Mouse (Mus musculus) splenic B cell, adult 2 months (primary cell): ENCODE measurements around the gene Ptpn3.
"Not testable (repeated sequence)": the region's sequence is repeated elsewhere in the genome, so short reads cannot be mapped to it uniquely, and the experiment has no call there.

ENCODE experiments used
- DNase-seq: peaks from one replicate; pipeline ENCODE4 v3.0.0-alpha.2; 2011; ENCODE audit warnings: low read depth, low spot score
- H3K27me3 ChIP-seq: 2 replicates; pipeline ENCODE4 v1.6.1; 2012; ENCODE audit warnings: mild to moderate bottlenecking, low read length, moderate library complexity, mixed read lengths; ENCODE audit not compliant: control insufficient read depth, poor library complexity, insufficient read depth, severe bottlenecking
- H3K36me3 ChIP-seq: 2 replicates; pipeline ENCODE4 v1.6.1; 2012; ENCODE audit warnings: mild to moderate bottlenecking, low read length, moderate library complexity, mixed read lengths; ENCODE audit not compliant: control insufficient read depth, poor library complexity, insufficient read depth, severe bottlenecking

Ptpn3 gene

DNA sequence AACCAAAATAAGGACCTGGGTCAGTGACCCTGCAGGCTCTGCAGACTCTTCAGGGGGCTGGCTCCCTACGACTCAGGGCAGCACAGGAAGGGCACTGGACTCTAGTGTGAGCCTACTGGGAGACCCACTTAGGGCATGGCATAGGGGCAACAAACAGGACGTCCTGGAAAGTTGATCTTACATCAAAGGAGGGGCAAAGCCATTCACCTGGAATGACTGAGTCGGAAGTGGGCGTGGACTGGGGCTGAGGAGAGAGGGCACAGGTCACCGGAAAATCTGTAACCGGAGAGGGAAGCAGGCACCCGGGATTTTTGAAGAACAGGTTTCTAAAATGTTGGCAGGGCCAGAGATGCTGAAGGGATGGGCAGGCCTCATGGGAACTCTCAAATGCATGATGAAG lies 99.5 kb downstream of the Ptpn3 start:
- Histone ChIP-seq H3K27me3 (no peaks in the 10 kb centered on the region), H3K36me3 (no peaks in the 10 kb centered on the region)
- no peak for DNase-seq

DNA sequence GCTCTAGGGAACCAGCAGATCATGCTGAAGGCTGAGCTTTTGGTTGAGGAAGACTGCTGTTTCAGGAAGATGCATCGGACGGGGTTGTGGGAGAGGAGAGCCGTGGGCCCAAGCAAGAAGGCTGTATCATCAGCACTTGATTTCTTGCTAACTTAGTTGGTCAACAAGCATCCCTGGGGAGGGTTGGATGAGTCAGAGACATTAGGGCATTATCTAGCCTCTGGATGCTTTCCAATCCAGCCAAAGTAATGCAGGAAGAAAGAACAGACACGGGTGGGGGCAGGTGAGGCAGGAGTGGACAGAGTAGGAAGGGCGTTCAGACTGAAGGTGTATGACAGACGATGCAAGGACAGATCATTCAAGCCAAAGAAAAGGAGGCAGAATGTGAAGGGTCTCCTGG lies 101.0 kb downstream of the Ptpn3 start:
- Histone ChIP-seq H3K36me3 (no peaks in the 10 kb centered on the region), H3K27me3 (no peaks in the 10 kb centered on the region)
- DNase-seq = no peak

DNA sequence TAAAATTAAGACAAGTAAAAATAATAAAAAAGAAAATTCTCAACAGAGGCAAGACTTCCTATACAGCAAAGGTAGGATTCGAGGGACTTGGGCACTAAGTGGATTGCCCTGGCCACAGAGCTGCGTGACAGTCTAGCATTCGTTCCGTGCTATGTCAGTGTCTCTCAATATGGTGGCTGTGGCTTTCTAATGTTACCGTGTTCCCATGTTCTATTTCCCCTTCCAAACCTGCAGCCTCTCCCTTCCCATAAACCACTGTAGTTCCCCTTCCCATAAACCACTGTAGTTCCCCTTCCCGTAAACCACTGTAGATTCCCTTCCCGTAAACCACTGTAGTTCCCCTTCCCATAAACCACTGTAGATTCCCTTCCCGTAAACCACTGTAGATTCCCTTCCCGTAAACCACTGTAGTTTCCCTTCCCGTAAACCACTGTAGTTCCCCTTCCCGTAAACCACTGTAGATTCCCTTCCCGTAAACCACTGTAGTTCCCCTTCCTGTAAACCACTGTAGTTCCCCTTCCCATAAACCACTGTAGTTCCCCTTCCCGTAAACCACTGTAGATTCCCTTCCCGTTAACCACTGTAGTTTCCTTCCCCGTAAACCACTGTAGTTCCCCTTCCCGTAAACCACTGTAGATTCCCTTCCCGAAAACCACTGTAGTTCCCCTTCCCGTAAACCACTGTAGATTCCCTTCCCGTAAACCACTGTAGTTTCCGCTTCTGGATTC lies 102.8 kb downstream of the Ptpn3 start:
- not testable (repeated sequence) for H3K27me3 ChIP-seq, DNase-seq, H3K36me3 ChIP-seq

DNA sequence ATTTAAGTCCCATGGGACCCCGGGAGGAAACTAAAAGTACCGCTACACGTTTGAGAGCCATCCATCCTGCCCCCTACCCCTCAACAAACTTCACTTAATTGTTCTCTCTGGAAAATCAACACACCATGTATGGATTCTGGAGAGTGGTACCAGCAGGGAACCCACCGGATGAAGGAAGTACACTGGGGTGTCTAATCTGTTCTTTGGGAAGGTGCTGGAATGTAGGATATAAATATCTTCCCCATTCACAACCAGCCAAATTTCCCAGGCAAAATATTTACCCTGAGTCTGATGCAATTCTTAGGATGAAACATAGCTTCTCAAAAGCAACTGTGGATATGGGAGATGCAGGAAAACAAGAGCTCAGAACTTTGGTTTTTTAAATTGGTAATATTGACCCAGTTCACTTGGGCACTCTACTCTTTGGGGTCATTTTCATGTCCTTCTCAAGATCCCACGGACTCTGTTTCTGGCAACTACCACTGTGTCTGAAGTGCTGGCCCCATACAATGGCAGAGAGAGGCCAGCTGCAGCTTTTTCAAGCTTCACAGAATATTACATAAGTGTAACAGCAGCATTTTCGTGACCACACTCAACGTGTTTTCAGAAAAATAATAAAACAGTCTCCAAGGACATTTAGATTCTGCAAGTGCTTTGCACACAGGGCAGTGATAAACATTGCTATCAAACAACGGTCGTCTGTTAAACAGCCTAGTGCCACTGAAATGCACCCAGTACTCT lies 109.9 kb downstream of the Ptpn3 start:
- Histone ChIP-seq H3K36me3 (no peaks in the 10 kb centered on the region), H3K27me3 (no peaks in the 10 kb centered on the region)
- DNase-seq = no peak

DNA sequence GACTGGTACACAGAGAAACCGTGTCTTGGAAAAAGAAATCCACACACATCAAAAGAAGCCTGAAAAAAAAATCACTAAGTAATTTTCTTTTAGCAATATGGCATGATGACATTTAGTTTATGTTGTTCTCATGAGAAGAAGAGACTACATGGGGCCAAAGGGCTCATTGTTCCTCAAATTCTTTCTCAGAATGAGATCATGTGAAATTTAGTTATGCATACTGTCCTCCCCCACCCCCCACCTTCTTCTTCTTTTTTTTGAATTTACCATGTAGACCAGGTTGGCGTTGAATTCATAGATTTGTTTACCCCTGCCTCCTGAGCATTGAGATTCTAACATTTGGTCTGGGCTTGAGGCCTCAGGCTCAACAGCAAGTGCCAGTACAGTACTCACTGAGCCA lies 111.8 kb downstream of the Ptpn3 start:
- Histone ChIP-seq H3K36me3 (no peaks in the 10 kb centered on the region), H3K27me3 (no peaks in the 10 kb centered on the region)
- peak; percentile 22 for DNase-seq

DNA sequence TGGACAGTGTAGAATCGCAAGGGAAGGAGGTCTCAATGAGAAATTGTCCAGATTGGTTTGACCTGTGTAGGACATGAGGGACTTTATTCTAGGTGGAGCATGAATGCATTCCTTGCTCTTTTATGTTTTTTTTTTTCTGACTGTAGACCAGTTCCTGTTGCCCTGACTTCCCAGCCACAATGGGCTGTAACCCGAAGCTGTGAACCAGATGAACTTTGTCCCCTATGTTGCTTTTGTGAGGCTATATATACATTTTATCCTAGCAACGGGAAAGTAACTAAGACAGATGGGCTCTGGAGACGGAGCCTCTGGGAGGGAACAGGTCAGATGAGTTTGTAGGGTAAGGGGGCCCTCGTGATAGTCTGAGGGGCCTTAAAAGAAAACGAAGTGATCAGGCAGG lies 115.6 kb downstream of the Ptpn3 start:
- no peak for DNase-seq
- H3K36me3 ChIP-seq = no peaks in the 10 kb centered on the region
- H3K27me3 ChIP-seq = no peaks in the 10 kb centered on the region

DNA sequence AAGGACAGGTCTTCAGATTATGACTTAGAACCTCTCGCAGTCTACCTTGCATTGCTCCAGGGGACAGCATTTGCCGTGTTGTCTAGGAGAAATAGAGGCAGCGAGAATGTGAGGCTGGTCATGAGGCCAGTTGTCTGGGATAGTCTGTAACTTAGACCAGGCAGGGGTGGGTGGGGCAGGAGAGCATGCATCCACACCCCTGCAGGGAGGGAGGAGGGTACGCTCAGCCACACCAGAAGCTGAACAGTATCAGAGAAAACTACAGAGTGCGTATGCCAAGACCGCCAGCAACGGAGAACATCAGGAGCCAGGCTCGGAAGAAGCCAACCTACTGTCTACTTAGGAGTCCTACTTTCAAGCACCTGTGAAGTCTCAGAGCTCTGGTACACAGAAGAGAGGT lies 116.2 kb downstream of the Ptpn3 start:
- DNase-seq = no peak
- no peaks in the 10 kb centered on the region for H3K27me3 ChIP-seq
- H3K36me3 ChIP-seq = no peaks in the 10 kb centered on the region

DNA sequence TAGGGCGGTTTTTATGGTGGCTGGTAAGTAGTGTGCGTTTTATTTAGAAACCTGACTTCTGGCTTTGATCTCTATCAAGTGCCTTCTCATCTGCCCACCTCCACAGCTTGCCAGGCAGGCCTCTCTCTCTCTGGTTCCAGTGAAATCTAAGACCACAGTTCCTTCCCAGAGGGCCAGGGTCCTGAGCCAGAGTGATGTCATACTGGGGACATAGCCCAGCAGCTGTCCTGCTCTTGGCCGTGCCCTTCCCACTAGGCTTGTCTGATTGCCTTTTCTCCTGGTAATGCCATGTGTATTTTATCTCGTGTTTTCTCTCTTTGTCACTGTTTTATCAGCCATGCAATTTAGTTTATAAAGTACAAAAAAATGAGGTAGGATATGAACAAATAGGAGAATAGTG lies 118.1 kb downstream of the Ptpn3 start:
- H3K27me3 ChIP-seq = no peaks in the 10 kb centered on the region
- DNase-seq = no peak
- no peaks in the 10 kb centered on the region for H3K36me3 ChIP-seq

DNA sequence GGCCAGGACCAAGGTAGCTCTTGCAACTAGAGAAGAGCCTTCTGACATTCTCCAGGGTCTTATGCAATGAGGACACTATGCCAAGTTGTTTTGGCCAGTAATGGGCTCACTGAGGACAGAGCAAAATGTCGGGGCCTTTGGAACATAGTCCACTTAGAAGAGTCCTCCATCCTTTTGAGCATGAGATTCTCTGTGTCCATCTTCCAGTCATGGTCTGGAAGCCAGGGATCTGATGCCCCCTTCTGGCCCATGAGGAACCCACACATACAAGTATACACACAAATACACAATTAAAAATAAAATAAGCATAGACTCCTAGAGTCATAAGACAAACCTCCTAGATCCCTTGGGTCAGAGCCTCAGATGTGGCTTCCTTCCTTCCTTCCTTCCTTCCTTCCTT lies 120.1 kb downstream of the Ptpn3 start:
- no peaks in the 10 kb centered on the region for H3K36me3 ChIP-seq
- DNase-seq = no peak
- no peaks in the 10 kb centered on the region for H3K27me3 ChIP-seq

DNA sequence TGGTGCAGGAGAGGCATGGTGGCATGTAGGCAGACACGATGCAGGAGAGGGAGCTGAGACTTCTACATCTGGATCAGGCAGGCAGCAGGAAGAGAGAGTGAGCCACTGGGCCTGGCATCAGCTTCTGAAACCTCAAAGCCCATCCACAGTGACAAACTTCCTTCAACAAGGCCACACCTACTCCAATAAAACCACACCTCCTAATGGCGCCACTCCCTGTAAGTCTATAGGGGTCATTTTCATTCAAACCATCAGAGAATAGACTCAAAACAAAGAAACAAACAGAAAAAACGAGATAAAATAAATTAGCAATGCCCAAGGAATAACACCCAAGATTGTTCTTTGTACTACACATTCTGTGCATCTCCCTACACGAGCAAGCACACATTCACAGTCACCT lies 122.8 kb downstream of the Ptpn3 start:
- no peaks in the 10 kb centered on the region for H3K27me3 ChIP-seq
- DNase-seq = no peak
- H3K36me3 ChIP-seq = no peaks in the 10 kb centered on the region

DNA sequence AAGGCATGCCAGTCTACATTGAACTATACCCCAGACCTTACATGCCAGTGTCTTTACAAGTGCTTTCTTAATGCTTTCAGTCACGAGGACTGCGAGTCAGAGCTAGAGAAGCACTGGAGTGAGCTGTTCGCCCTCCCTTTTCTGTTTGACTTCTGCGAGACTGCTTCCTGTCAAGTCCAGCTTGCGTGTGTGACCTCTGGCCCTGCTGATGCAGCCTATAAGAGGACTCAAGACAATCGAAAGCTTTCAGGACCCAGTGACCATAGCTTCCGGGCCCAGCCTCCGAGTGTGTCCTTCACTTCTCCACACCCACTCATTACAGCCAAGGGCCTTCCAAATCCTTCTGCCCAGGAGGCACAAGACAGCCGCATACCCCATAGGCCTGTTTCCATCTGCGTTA lies 126.3 kb downstream of the Ptpn3 start:
- Histone ChIP-seq H3K36me3 (no peaks in the 10 kb centered on the region), H3K27me3 (no peaks in the 10 kb centered on the region)
- DNase-seq = no peak

DNA sequence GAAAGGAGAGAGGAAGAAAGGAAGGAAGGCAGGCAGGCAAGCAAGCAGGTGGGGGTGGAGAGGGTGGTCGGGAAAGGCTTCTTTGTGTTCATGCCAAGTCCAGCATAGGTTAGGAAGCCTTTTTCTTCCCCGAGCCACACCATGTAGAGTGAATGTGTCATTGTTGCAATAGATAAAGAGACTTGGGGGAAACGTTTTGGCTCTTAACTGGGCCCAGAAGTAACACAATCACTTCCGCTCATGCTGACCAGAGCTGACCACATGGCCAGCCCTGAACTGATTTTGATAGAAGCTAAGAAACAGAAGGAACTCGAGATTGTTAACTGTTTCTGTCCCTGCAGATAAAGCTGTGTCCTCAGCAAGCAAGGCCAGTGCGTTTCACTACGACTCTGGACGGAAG lies 128.8 kb downstream of the Ptpn3 start:
- Histone ChIP-seq H3K27me3 (no peaks in the 10 kb centered on the region), H3K36me3 (no peaks in the 10 kb centered on the region)
- DNase-seq = no peak

DNA sequence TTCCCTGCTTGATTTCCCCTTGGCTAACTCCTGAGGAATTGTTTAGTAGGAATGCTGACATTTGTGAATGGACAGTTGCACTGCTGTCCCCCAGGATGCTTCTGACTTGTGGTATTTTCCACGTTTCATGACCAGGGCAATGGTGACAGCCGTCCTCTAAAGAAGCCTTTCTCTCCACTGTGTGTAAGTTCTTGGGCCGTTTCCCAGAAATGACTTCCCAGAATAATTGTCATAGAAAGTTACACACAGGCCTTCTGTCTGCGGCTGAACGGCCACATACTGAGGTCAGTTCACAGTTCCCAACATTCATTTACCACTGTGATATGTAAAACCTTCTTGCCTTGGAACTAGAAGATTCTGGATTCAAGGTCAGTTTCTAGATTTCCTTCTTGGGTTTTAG lies 129.8 kb downstream of the Ptpn3 start:
- Histone ChIP-seq H3K27me3 (no peaks in the 10 kb centered on the region), H3K36me3 (no peaks in the 10 kb centered on the region)
- no peak for DNase-seq

DNA sequence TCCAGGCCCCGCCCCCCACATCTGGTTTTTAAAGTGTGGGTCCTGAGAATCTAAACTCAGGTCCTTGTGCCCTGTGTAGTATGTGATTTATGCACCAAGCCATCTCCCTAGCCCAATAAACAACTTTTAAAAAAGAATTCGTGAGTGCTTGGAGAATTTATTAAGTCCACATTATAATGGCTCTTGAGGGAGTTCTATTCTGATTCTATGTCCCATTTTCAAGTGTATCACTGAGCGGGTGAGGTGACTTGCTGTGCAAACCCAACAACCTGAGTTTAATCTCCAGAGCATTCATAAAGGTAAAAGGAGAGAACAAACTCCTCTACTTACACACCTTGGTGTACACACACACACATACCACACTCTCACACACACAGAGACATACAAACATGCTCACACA lies 133.0 kb downstream of the Ptpn3 start:
- H3K36me3 ChIP-seq = no peaks in the 10 kb centered on the region
- no peaks in the 10 kb centered on the region for H3K27me3 ChIP-seq

DNA sequence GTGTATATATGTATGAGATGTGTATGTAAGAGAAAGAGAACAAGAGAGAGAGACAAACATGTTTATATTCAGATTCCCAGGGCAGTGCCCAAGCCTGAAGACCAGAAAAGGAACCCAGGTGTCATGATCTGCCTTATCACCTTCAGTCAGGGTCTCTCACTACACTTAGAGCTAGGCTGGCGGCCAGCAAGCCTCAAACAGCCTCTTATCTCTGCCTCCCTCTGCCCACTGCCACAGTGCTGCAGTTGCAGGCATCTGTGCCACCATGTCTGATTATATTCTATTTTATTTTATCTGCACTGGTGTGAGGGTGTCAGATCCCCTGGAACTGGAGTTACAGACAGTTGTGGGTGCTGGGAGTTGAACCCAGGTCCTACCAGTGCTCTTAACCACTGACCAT lies 133.4 kb downstream of the Ptpn3 start:
- no peaks in the 10 kb centered on the region for H3K36me3 ChIP-seq
- no peak for DNase-seq
- no peaks in the 10 kb centered on the region for H3K27me3 ChIP-seq

More for the DNA sequence above, 133.0 kb downstream of the Ptpn3 start:
- DNase-seq = no peak
